Mouse (Mus musculus): ENCODE measurements around the gene Erlin1. TPM values are rescaled to one million over a fixed set of nuclear protein-coding genes. Genes with fewer than 3 reads are reported as not detected.

Gene Erlin1
- total RNA-seq, 1 experiment from 2014 or later, result 18.4 TPM

- DNase-seq, result no peak
Measured at GRCm38 (mm10) chr19:44063773-44064172, 5.8 kb downstream of the Erlin1 start.

- no peak for DNase-seq
Measured at GRCm38 (mm10) chr19:44060226-44060625, 9.4 kb downstream of the Erlin1 start.

- no peak for DNase-seq
Measured at GRCm38 (mm10) chr19:44055173-44055826, 14.3 kb downstream of the Erlin1 start.

GRCm38 (mm10) chr19:44050388-44050787, 19.2 kb downstream of the Erlin1 start:
- DNase-seq, result no peak

- no peak for DNase-seq
Measured at GRCm38 (mm10) chr19:44049282-44049681, 20.3 kb downstream of the Erlin1 start.

- no peak for DNase-seq
Measured at GRCm38 (mm10) chr19:44045847-44046246, 23.7 kb downstream of the Erlin1 start.

GRCm38 (mm10) chr19:44042121-44042520, 27.5 kb downstream of the Erlin1 start:
- DNase-seq, result peak; percentile 43

GRCm38 (mm10) chr19:44033396-44033795, 36.2 kb downstream of the Erlin1 start:
- no peak for DNase-seq

GRCm38 (mm10) chr19:44032046-44032744, 37.4 kb downstream of the Erlin1 start:
- DNase-seq, result no peak

- no peak for DNase-seq
Measured at GRCm38 (mm10) chr19:44030024-44030423, 39.6 kb downstream of the Erlin1 start.

- DNase-seq, result no peak
Measured at GRCm38 (mm10) chr19:44028972-44029371, 40.6 kb downstream of the Erlin1 start, which contains the start of gene Cyp2c23. Gene Cyp2c23, minus strand, starts transcription at chr19:44029208.

GRCm38 (mm10) chr19:44026956-44027530, 42.5 kb downstream of the Erlin1 start:
- peak; percentile 7 for DNase-seq

GRCm38 (mm10) chr19:44024921-44025585, 44.5 kb downstream of the Erlin1 start:
- peak; percentile 29 for DNase-seq

- peak; percentile 7 for DNase-seq
Measured at GRCm38 (mm10) chr19:44023066-44023465, 46.5 kb downstream of the Erlin1 start.

GRCm38 (mm10) chr19:44021502-44021901, 48.1 kb downstream of the Erlin1 start:
- DNase-seq, result peak; percentile 72

GRCm38 (mm10) chr19:44019739-44020138, 49.8 kb downstream of the Erlin1 start:
- DNase-seq, result no peak

- DNase-seq, result no peak
Measured at GRCm38 (mm10) chr19:44013862-44014261, 55.7 kb downstream of the Erlin1 start.

- DNase-seq, result no peak
Measured at GRCm38 (mm10) chr19:44008784-44009183, 60.8 kb downstream of the Erlin1 start.

GRCm38 (mm10) chr19:44007186-44007585, 62.4 kb downstream of the Erlin1 start:
- DNase-seq, result no peak

GRCm38 (mm10) chr19:44005025-44005424, 64.6 kb downstream of the Erlin1 start:
- DNase-seq, result no peak

GRCm38 (mm10) chr19:44004261-44004660, 65.3 kb downstream of the Erlin1 start:
- DNase-seq, result no peak

GRCm38 (mm10) chr19:44000720-44001119, 68.9 kb downstream of the Erlin1 start:
- no peak for DNase-seq

GRCm38 (mm10) chr19:44000061-44000460, 69.5 kb downstream of the Erlin1 start:
- no peak for DNase-seq
